Mouse (Mus musculus) bone marrow macrophage, adult 2 months (primary cell): Measurements from ENCODE around the gene Ppp1r1b. TPM values are rescaled to one million over a fixed set of nuclear protein-coding genes. Genes with fewer than 3 reads are reported as not detected.

ENCODE experiments used
- H3K27ac ChIP-seq: 2 replicates; pipeline ENCODE4 v1.5.1; 2012; ENCODE audit warnings: low read depth, low read length; ENCODE audit not compliant: insufficient read depth
- H3K4me1 ChIP-seq: 2 replicates; pipeline ENCODE4 v1.6.1; 2012; ENCODE audit warnings: low read length; ENCODE audit not compliant: control insufficient read depth, insufficient read depth
- H3K4me3 ChIP-seq: 2 replicates; pipeline ENCODE4 v1.5.1; 2012; ENCODE audit warnings: mild to moderate bottlenecking, low read length, moderate library complexity; ENCODE audit not compliant: insufficient read depth
- CTCF ChIP-seq: IDR thresholded peaks from 2 replicates; pipeline ENCODE4 v1.5.1; 2012; ENCODE audit warnings: low read depth, mild to moderate bottlenecking, low read length, moderate library complexity
- POLR2A ChIP-seq: IDR thresholded peaks from 2 replicates; pipeline ENCODE4 v1.6.1; 2012; ENCODE audit warnings: mild to moderate bottlenecking, low read depth, low read length, borderline replicate concordance
- polyA plus RNA-seq: library from polyadenylated mRNA; stranded (reverse); fragments of >200 nt; gene quantifications from 2 replicates; pipeline ENCODE4 v1.2.4, GENCODE M21; 2012; ENCODE audit not compliant: missing spikeins, insufficient read depth, insufficient read length

Ppp1r1b gene
- polyA plus RNA-seq, result not detected in 2 replicates

DNA sequence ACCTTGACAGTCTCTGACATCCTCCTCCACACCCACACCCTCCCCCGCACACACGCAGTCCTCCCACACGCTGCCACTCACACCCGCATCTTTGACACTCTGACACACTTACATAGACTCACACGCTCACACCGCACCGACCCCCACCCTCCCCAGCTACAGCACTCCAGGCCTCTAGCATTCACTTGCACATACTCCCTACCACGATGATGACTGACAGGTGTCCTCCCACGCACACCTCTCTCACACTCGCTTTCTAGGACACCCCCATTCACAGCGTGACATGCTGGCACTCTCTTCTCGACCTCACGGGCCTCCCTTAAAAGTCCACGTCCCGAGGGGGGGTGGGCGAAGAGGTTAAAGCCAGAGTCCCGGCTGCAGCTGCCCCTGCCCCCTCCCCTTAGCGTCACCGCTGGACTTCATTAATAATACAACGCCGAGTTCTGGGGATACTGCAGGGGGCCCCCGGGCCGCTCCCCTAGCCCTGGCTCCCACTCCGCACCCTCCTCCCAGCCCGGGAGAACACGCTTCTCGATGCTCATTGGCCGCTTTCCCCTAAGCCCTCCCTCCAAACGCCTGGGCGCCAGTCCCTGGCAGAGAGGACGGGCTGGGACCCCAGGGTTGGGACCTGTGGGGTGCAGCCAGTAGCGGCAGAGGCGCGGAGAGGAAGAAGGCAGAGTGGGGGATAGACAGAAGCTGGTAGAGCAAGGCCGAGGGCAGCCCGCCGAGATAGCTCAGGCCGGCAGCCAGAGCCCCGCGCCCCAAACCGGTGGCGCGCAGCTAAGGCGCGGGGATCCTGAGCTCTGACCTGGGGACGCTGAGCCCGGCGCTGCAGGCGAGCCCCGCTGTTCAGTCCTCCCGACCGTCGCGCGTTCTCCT lies at the start of gene Ppp1r1b:
Gene Ppp1r1b, plus strand, starts transcription at position 322 of the 879 bp plus-strand sequence.
- no peaks in the 10 kb centered on the region for H3K4me1 ChIP-seq
- peak within 1 kb of the TSS; percentile 9 for H3K4me3 ChIP-seq
- no peak within 1 kb of the TSS for H3K27ac ChIP-seq
- no peak for TF ChIP-seq CTCF
- TF ChIP-seq POLR2A, result no peak

DNA sequence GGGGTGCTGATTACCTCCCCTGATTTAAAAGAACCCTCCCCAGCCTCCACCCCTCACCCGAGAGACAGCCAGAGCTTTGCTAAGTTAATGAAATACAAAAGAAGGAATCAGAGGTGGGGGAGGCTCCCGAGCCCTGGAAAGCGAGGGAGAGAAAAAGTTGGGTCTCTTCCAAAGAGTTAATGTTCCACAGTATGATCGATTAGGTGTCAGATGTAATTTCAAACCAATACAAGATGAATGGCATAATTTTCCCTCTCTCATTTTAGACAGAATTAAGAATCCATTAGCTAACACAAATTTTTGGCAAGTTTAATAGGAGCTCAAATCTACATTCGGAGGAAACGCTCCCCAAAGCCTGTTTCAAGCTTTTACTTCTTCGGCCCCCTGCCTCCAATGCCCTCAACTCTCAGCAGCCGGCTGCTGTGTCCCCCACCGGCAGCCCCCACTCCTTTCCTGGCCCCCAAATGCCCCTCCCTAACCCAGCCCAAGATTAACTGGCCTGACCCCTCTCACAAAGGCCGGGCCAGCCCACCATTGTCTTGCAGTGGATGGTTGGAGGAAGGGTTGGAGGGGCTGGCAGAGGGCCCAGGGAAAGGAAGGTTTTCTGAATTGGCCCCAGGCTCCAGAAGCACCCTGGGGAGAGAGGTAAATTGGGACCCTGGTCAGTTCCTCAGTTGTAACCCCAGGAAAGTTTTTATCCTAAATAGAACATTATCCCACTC lies 49.6 kb upstream of the Ppp1r1b start:
- no peaks in the 10 kb centered on the region; the same call in 1 of the 2 replicates for H3K4me1 ChIP-seq
- no peak overlapping the region for H3K27ac ChIP-seq
- no peak overlapping the region for H3K4me3 ChIP-seq
- TF ChIP-seq CTCF (no peak), POLR2A (no peak)

DNA sequence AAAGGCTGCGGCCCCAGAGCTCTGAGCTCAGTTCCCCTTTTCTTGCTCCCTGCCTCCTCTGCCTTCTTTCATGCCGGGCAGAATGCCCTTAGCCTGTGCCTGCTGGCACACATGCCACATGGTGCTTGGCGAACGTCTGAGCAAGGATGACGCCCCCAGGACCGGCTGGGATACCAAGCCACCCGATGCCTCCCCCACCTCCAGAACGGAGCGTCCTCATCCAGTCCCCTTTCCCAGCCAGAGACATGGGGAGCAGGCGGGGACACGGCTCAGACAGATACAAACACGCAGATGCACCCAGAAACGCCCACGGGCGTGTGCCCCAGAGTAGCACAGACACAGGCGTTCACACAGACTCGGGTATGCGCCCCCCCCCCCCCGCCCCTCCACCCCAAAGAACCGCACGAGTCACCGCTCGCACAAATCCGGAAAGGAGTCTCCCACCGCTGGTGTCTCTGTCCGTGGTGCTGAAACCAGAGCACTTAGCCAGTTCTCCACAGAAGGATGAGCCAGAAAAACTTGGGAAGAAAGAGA lies 34.3 kb upstream of the Ppp1r1b start:
- H3K4me3 ChIP-seq, result no peak overlapping the region
- H3K4me1 ChIP-seq, result no peaks in the 10 kb centered on the region
- TF ChIP-seq CTCF (no peak), POLR2A (no peak)
- no peak overlapping the region for H3K27ac ChIP-seq

DNA sequence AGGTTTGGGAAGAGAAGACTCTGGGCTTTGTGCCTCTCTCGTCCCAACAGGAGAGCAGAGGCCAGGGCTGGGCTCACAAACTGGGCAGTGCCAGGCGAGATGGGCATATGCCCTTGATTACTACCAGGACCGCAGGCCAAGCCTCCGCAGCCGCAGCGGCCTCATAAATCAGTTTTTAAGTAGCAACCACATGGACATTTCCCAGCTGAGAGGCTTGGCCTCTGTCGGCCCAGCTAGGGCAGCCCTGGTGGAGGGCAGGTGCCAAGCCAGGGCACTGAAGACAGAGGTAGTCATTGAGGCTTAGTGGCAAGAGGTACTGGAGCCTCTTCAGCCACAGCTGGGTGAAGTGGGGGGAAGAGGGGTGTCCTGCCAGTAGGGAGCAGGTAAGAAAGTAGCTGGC lies 30.7 kb upstream of the Ppp1r1b start:
- TF ChIP-seq CTCF (no peak), POLR2A (no peak)
- no peak overlapping the region for H3K4me3 ChIP-seq
- no peaks in the 10 kb centered on the region for H3K4me1 ChIP-seq
- no peak overlapping the region for H3K27ac ChIP-seq

GRCm38 (mm10) chr11:98318421-98319116 lies 29.6 kb upstream of the Ppp1r1b start:
- H3K27ac ChIP-seq, result no peak overlapping the region
- H3K4me3 ChIP-seq, result no peak overlapping the region
- TF ChIP-seq CTCF, result no peak
- TF ChIP-seq POLR2A, result no peak

DNA sequence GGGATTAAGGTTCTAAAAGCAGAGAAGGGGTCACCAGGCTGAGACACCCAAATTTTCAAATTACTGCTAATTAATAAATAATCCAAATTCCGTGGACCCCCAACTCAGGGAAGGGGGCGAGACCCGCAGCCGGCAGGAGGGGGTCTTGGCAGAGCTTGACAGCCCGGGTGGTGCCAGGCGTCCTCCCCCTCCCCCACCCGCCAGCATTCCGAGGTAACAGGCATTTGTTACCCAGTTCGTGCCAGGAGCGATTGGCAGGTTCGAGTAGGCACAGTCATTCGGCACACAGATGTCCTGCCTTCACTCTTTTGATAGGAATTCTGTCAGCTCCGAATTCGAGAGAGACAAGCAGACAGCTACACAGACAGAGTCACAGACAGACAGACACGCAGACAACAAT lies 29.1 kb upstream of the Ppp1r1b start:
- Histone ChIP-seq H3K4me3 (no peak overlapping the region), H3K27ac (no peak overlapping the region), H3K4me1 (no peaks in the 10 kb centered on the region)
- TF ChIP-seq POLR2A (no peak), CTCF (no peak)

More at GRCm38 (mm10) chr11:98318421-98319116, 29.6 kb upstream of the Ppp1r1b start:
- H3K4me1 ChIP-seq, result no peaks in the 10 kb centered on the region

DNA sequence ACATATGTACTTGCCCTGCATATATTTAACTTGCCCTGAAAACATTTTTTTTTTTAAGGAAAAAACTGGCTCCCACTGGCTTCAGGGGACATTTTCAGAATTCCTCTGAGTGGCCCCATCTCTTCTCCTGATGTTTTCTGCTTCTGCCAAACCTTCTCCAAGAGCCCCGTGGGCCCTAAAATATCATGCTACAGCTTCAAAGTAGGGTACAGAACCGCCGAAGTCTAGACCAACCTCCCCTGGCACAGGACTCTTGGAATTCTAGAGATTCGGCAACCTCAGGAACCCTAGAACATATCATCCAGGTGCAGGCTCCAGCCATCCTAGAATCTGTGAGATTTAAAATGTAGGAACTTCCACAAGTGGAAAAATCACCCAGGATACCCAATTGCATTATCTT lies 28.7 kb upstream of the Ppp1r1b start:
- H3K4me1 ChIP-seq, result no peaks in the 10 kb centered on the region
- H3K4me3 ChIP-seq, result no peak overlapping the region
- TF ChIP-seq POLR2A, result no peak
- TF ChIP-seq CTCF, result no peak
- no peak overlapping the region for H3K27ac ChIP-seq

DNA sequence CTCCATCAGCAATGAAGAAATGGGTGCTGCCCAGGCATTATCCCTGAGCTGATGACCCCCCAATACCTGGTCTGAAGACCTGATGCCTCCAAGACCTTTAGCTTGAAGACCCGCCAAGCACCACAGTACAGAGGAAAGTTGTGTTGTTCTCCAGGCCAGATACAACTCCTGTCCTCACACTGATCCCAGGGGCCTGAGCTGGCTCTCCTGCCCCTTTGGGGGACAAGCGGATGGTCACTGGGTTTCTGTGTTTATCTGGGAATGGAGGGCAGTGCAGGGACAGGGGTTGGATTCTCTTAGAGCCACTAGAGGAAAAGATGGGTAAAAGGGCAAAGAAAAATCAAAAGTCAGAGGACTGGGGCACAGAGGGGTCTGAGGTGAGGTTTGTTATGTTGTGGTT lies 28.3 kb upstream of the Ppp1r1b start:
- H3K27ac ChIP-seq, result no peak overlapping the region
- no peaks in the 10 kb centered on the region for H3K4me1 ChIP-seq
- no peak overlapping the region for H3K4me3 ChIP-seq
- TF ChIP-seq POLR2A, result no peak
- no peak for TF ChIP-seq CTCF

- no peak for TF ChIP-seq POLR2A
- TF ChIP-seq CTCF, result no peak
- Histone ChIP-seq H3K27ac (no peak overlapping the region), H3K4me3 (no peak overlapping the region), H3K4me1 (no peaks in the 10 kb centered on the region)
These were observed 27.8 kb upstream of the Ppp1r1b start for GRCm38 (mm10) chr11:98320381-98320780.
